Mouse (Mus musculus): ENCODE data around the gene Mrpl43.

GRCm38 (mm10) chr19:45005957-45006712 lies at the start of gene Mrpl43:
- TF ChIP-seq GATA1 (IDR thresholded peaks at IDR 0.05; ENCODE audit: low read length) (no peak), TAL1 (IDR thresholded peaks at IDR 0.05; ENCODE audit: low read length) (no peak)

Measured in erythroblast, embryonic 14.5 days (primary cell).